Mouse (Mus musculus) forebrain, postnatal 0 days (tissue): ENCODE measurements around the gene Znhit2. TPM values are rescaled to one million over a fixed set of nuclear protein-coding genes. Genes with fewer than 3 reads are reported as not detected.

Source experiments
- ATAC-seq: fragments of 200-750 bp; cut with Nextera tagmentation; 2 replicates; pipeline ENCODE4 v1.8.0; 2017; ENCODE audit warnings: mild to moderate bottlenecking, moderate library complexity
- DNase-seq: peaks from one replicate; pipeline ENCODE4 v3.0.0-alpha.2; 2015
- H3K27ac ChIP-seq: fragments of 300-500 bp; sonication (generic); 2 replicates; pipeline ENCODE4 v1.5.1; 2014; ENCODE audit warnings: low read depth, mild to moderate bottlenecking, antibody characterized with exemption, low read length, moderate library complexity, mixed read lengths
- H3K27me3 ChIP-seq: fragments of 300-500 bp; sonication (generic); 2 replicates; pipeline ENCODE4 v1.6.1; 2014; ENCODE audit warnings: mild to moderate bottlenecking, low read length, mixed read lengths; ENCODE audit not compliant: insufficient read depth
- H3K36me3 ChIP-seq: fragments of 300-500 bp; sonication (generic); 2 replicates; pipeline ENCODE4 v1.6.1; 2014; ENCODE audit warnings: mild to moderate bottlenecking, moderate library complexity; ENCODE audit not compliant: insufficient read depth
- H3K4me1 ChIP-seq: fragments of 300-500 bp; sonication (generic); 2 replicates; pipeline ENCODE4 v1.6.1; 2014; ENCODE audit warnings: antibody characterized with exemption; ENCODE audit not compliant: insufficient read depth
- H3K4me2 ChIP-seq: fragments of 300-500 bp; sonication (generic); 2 replicates; pipeline ENCODE4 v1.6.1; 2014; ENCODE audit warnings: low read depth, mild to moderate bottlenecking, moderate library complexity
- H3K4me3 ChIP-seq: fragments of 300-500 bp; sonication (generic); 2 replicates; pipeline ENCODE4 v1.5.1; 2014; ENCODE audit warnings: low read depth, low read length, mixed read lengths
- H3K9ac ChIP-seq: fragments of 300-500 bp; sonication (generic); 2 replicates; pipeline ENCODE4 v1.6.1; 2014; ENCODE audit warnings: mild to moderate bottlenecking
- H3K9me3 ChIP-seq: fragments of 300-500 bp; sonication (generic); 2 replicates; pipeline ENCODE4 v1.6.1; 2016; ENCODE audit warnings: low read length
- CTCF ChIP-seq: sonication (generic); IDR thresholded peaks from 2 replicates; pipeline ENCODE4 v1.5.1; 2016; ENCODE audit warnings: antibody characterized with exemption, control low read depth, low read depth
- WGBS: fragments of 180-500 bp; shearing (Covaris S2); extraction: QIAGEN DNeasy Blood & Tissue Kit; methylation state at CpG from one replicate; pipeline ENCODE4 v1.1.7; 2014; 5-methylcytosine and 5-hydroxymethylcytosine counted together
- polyA plus RNA-seq: library from polyadenylated mRNA; unstranded; fragments of >200 nt; fragmentation: Nextera tagmentation; extraction: Ambion mirVana; gene quantifications from 2 replicates; pipeline ENCODE4 v1.2.1, GENCODE M21; 2015
- total RNA-seq: library from RNA; depleted of rRNA; stranded (reverse); fragments of >200 nt; gene quantifications from 2 replicates; pipeline ENCODE4 v1.2.3, GENCODE M21; 2014

The Znhit2 gene
- total and polyA plus RNA-seq, 2 experiments from 2014 or later: 46.1 to 50.8 TPM

DNA sequence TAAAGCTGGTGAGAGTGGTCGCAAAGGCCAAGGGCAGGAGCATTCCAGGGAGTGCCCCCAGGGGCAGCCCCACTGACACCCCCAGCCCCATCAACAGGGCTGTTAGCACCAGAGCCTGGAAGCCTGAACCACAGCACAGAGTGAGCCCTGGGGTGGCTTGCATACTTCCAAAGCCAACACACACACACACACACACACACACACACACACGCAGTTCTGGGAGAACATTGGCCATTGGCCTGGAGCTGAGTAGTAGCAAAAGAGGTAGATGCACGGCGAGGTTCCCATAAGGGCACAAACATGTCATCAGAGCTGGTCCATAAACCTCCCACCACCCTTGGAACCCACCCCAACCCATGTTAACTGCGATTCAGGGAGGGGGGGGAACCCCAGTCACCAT, 5.6 kb downstream of the Znhit2 start:
- Histone ChIP-seq H3K4me1 (peaks cover 23% of the 10 kb centered on the region), H3K36me3 (peaks cover 29% of the 10 kb centered on the region), H3K4me2 (peak overlapping the region; percentile 95), H3K27ac (peak overlapping the region; percentile 87), H3K27me3 (no peaks in the 10 kb centered on the region), H3K9ac (peak overlapping the region; percentile 79), H3K4me3 (peak overlapping the region; percentile 64), H3K9me3 (no peaks in the 10 kb centered on the region)
- no peak for TF ChIP-seq CTCF
- ATAC-seq (0 out of 2 replicates have a peak, but pooled peaks have one; percentile 0), DNase-seq (no peak)
- WGBS: 37% methylated on average over 5 of the region's 5 CpGs

DNA sequence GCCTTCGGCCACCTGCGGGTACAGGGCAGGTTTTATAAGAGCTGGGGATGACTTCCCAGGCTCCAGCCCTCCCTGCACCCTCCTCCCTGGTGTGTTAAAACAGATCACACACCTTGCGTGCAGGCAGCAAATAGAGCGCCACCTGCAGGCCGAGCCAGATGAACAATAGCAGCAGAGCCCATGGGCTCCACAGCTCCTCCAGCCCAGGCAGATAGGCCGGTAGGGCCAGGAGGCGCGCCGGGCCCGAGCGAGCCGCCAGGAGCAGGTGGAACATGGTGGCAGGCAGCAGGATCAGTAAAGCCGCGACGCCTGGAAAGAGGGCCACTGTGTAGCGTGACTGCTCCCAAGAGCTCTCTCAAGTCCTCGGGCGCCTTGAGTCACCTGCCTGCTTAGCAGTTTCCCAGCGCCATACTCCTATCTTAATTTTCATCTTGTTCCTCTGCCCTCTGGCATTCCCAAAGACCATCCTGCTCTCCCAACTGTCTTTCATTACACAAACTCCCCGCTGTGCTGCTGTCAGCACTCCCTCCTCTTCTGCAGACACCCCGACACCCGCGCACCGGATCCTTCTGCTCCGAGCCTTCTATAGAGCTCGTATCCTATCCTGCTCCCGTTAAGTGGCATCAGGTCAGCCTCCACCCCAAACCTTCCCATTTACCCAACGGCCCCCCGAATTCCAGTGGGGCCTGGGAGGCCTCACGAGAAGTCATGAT, 6.2 kb downstream of the Znhit2 start:
- Histone ChIP-seq H3K27me3 (no peaks in the 10 kb centered on the region), H3K9me3 (no peaks in the 10 kb centered on the region), H3K27ac (peak overlapping the region; percentile 87), H3K4me1 (peaks cover 18% of the 10 kb centered on the region), H3K4me2 (peak overlapping the region; percentile 95), H3K4me3 (peak overlapping the region; percentile 64), H3K9ac (peak overlapping the region; percentile 79), H3K36me3 (peaks cover 29% of the 10 kb centered on the region)
- peak; percentile 94 for TF ChIP-seq CTCF
- DNase-seq (peak; percentile 90), ATAC-seq (peak; percentile 85)
- under 1% methylated on average over 30 of the region's 30 CpGs for WGBS

DNA sequence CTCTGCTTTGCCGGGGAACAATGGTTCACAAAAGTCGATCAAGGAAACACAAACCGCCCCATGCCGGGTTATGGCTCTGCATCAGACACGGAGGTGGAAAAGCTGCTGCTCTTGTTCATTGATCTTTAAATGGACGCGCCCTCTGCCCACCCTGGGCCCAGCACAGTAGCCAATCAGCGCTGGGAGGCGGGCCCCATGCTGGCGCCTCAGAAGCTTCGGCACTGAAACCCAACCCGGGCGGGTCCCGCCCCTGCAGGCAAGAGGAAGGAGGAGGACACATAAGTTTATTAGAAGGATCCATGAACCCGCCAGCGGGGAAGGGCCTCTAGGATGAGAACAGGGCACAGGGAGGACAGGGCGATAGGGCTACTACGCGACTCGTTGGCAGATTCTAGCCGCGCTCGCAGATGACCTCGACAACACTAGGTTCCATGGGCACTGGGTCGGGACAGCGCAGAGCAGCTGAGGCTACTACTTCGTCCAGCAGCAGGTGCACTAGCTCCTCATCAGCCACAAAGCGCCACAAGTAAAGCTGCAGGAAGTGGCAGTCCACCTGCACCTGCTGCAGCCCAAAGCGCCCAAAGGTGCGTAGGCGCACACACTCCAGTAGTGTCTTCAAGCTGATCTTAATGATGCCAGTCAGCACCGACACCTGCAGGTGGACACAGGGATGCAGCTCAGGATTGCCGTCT, 6.9 kb downstream of the Znhit2 start, which contains the start of gene Tm7sf2:
TSS of gene Tm7sf2 (minus strand) at position 650 of the 692 bp plus-strand sequence.
- 8% methylated on average over 33 of the region's 33 CpGs for WGBS
- Histone ChIP-seq H3K36me3 (peaks cover 29% of the 10 kb centered on the region), H3K27ac (peak within 1 kb of the TSS; percentile 87), H3K27me3 (no peaks in the 10 kb centered on the region), H3K4me3 (peak within 1 kb of the TSS; percentile 64), H3K9ac (peak within 1 kb of the TSS; percentile 79), H3K4me2 (peak within 1 kb of the TSS; percentile 95), H3K4me1 (peaks cover 14% of the 10 kb centered on the region; the same call in 1 of the 2 replicates), H3K9me3 (no peaks in the 10 kb centered on the region)
- ATAC-seq: peak; percentile 93
- TF ChIP-seq CTCF: no peak
- DNase-seq: peak; percentile 92

GRCm38 (mm10) chr19:6068951-6069350, 8.0 kb downstream of the Znhit2 start:
- no peak for ATAC-seq
- H3K4me1 ChIP-seq: peaks cover 14% of the 10 kb centered on the region; the same call in 1 of the 2 replicates
- H3K27me3 ChIP-seq: no peaks in the 10 kb centered on the region
- H3K4me3 ChIP-seq: no peak overlapping the region
- no peak overlapping the region for H3K4me2 ChIP-seq
- H3K36me3 ChIP-seq: peaks cover 35% of the 10 kb centered on the region
- H3K9me3 ChIP-seq: no peaks in the 10 kb centered on the region
- WGBS: 76% methylated on average over 4 of the region's 4 CpGs
- DNase-seq: no peak
- no peak for TF ChIP-seq CTCF
- no peak overlapping the region for H3K27ac ChIP-seq
- no peak overlapping the region for H3K9ac ChIP-seq

DNA sequence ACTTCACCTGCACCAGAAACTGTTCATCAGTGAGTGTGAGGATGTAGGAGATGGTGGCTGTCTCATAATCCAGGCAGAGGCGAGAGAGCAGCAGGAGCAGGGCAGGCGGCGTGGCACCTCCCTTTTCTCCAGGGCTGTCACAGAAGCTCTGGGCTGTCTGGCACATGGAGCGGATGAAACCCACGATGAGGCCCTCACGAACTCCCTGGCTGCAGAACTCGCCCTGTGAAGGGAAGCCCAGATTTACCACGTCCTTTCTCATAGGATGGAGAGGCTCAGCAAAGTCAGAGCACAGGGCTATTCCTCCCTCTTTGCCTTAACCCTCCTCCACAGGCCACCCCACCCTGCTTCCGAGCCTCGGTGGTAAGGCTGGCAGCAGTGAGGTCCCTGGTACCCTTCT, 8.9 kb downstream of the Znhit2 start:
- H3K36me3 ChIP-seq: peaks cover 36% of the 10 kb centered on the region
- H3K4me2 ChIP-seq: no peak overlapping the region
- 96% methylated on average over 10 of the region's 10 CpGs for WGBS
- no peaks in the 10 kb centered on the region for H3K9me3 ChIP-seq
- no peak overlapping the region for H3K9ac ChIP-seq
- H3K4me3 ChIP-seq: no peak overlapping the region
- H3K27me3 ChIP-seq: no peaks in the 10 kb centered on the region
- H3K27ac ChIP-seq: no peak overlapping the region
- DNase-seq (no peak), ATAC-seq (no peak)
- H3K4me1 ChIP-seq: peaks cover 14% of the 10 kb centered on the region; the same call in 1 of the 2 replicates
- TF ChIP-seq CTCF: no peak

DNA sequence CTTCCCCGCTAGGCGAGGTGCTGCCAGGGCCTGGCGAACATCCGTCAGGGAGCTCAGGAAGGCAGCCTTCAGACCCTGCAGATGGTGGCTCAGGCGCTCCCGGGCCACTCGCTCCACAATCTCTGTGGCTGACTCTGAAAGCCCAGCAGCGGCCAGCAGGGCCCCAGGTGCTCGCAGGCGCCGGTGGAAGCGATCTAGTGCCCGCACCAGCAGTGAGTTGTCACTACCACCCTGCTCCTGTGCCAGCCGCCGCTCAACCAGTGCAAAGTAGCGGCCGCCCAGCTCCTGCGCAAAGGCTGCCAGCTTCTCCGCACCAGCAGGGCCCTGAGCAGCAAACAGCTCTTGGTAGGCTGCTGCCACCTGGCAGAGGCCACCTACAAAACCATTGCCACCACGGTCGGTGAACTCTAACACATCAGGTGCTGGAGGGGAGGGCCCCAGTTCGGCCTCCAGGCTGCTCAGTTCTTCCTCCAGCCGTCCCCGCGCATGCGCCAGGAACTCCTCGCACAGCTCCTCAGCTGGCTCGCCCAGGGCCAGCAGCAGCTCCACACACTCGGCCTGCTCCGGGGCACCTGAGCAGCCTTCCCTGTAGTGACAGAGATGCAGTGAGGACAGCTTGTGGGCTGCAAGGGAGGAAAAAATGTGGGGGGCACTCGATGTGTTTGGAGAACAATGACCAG, 9.7 kb downstream of the Znhit2 start:
- no peak overlapping the region for H3K9ac ChIP-seq
- TF ChIP-seq CTCF: no peak
- H3K9me3 ChIP-seq: no peaks in the 10 kb centered on the region
- WGBS: 93% methylated on average over 31 of the region's 31 CpGs
- H3K27ac ChIP-seq: no peak overlapping the region
- H3K4me3 ChIP-seq: no peak overlapping the region
- ATAC-seq (no peak), DNase-seq (no peak)
- peaks cover 12% of the 10 kb centered on the region; the same call in 1 of the 2 replicates for H3K4me1 ChIP-seq
- no peaks in the 10 kb centered on the region for H3K27me3 ChIP-seq
- H3K4me2 ChIP-seq: no peak overlapping the region
- H3K36me3 ChIP-seq: peaks cover 41% of the 10 kb centered on the region
